ENCODE assay signal across 16 mouse cellular contexts in genomic region chr9:119094462-119095109, GRCm38 (mm10). TPM values are rescaled to one million over a fixed set of nuclear protein-coding genes. Genes with fewer than 3 reads are reported as not detected.
DNase-seq lines count a peak whose midpoint lies in the region; ATAC-seq lines count a peak whose summit lies in the region.
"Had no signal": no experiment of that assay in that cellular context is flagged by ENCODE, and none has a peak within 500 bp of the region (broad histone marks: within the 10 kb centered on the region; RNA-seq: fewer than 3 reads in every experiment).

No protein-coding gene starts in this region.

- H3K27me3 ChIP-seq in heart, embryonic 10.5 days (ENCODE audit: insufficient read depth, poor library complexity, severe bottlenecking), result peaks cover 56% of the 10 kb centered on the region
- H3K27me3 ChIP-seq in heart, embryonic 11.5 days (ENCODE audit: control insufficient read depth, insufficient read depth, low read length), result peaks cover 15% of the 10 kb centered on the region
- H3K27me3 ChIP-seq in neural tube, embryonic 13.5 days, result peaks cover 42% of the 10 kb centered on the region
- peaks cover 33% of the 10 kb centered on the region for H3K27me3 ChIP-seq in hindbrain, embryonic 13.5 days
- no peaks in the 10 kb centered on the region; the same call in 1 of the 2 replicates for H3K27me3 ChIP-seq in stomach, embryonic 16.5 days (ENCODE audit: control insufficient read depth, insufficient read depth, low read length)

- WGBS in heart, embryonic 10.5 days, result 79% methylated on average over 13 of the region's 13 CpGs
- 74% methylated on average over 13 of the region's 13 CpGs for WGBS in heart, embryonic 11.5 days (ENCODE audit: insufficient replicate concordance)
- 68% methylated on average over 13 of the region's 13 CpGs for WGBS in neural tube, embryonic 13.5 days
- 60% methylated on average over 13 of the region's 13 CpGs for WGBS in hindbrain, embryonic 13.5 days
- 66% methylated on average over 13 of the region's 13 CpGs for WGBS in stomach, embryonic 16.5 days

- H3K27ac ChIP-seq in heart, embryonic 10.5 days, result peak overlapping the region; percentile 82
- no peak overlapping the region for H3K27ac ChIP-seq in heart, embryonic 11.5 days (ENCODE audit: low read depth, low read length)
- H3K27ac ChIP-seq in neural tube, embryonic 13.5 days (replicated peaks), result peak overlapping the region; percentile 65; the same call in 1 of the 2 replicates
- 0 out of 2 replicates have a peak overlapping the region, but pooled peaks have one; percentile 71 for H3K27ac ChIP-seq in hindbrain, embryonic 13.5 days
- peak overlapping the region; percentile 85 for H3K27ac ChIP-seq in stomach, embryonic 16.5 days (ENCODE audit: low read length)
- H3K27ac ChIP-seq: midbrain, embryonic 12.5 days had no signal

- DNase-seq in heart, embryonic 10.5 days (ENCODE audit: low spot score), result no peak
- DNase-seq in neural tube, embryonic 10.5 days (ENCODE audit: extremely low spot score, low spot score), result no peak
- DNase-seq in ovary, postnatal 36 days (ENCODE audit: low spot score), result no peak
- DNase-seq in layer of hippocampus, postnatal 10 days (ENCODE audit: low spot score in 2 of 2), result no peak
- DNase-seq: adrenal gland, postnatal 36 days; gastrocnemius, postnatal 14 days; lung, adult 2 months; lung, postnatal 4 days; thymus, postnatal 14 days had no signal

- H3K4me1 ChIP-seq in heart, embryonic 10.5 days, result peaks cover 45% of the 10 kb centered on the region
- peaks cover 22% of the 10 kb centered on the region for H3K4me1 ChIP-seq in heart, embryonic 11.5 days (ENCODE audit: control insufficient read depth, insufficient read depth, low read length)
- peaks cover 52% of the 10 kb centered on the region for H3K4me1 ChIP-seq in neural tube, embryonic 13.5 days (replicated peaks)
- peaks cover 54% of the 10 kb centered on the region for H3K4me1 ChIP-seq in hindbrain, embryonic 13.5 days (replicated peaks)
- peaks cover 19% of the 10 kb centered on the region for H3K4me1 ChIP-seq in stomach, embryonic 16.5 days (ENCODE audit: control insufficient read depth, insufficient read depth, low read length)

- no peak overlapping the region for H3K4me2 ChIP-seq in heart, embryonic 11.5 days
- no peak overlapping the region for H3K4me2 ChIP-seq in neural tube, embryonic 13.5 days
- H3K4me2 ChIP-seq in hindbrain, embryonic 13.5 days, result peak overlapping the region; percentile 81; the same call in 1 of the 2 replicates
- no peak overlapping the region for H3K4me2 ChIP-seq in stomach, embryonic 16.5 days (ENCODE audit: low read depth, low read length)

- H3K9me3 ChIP-seq in heart, embryonic 10.5 days, result no peaks in the 10 kb centered on the region
- H3K9me3 ChIP-seq in heart, embryonic 11.5 days (replicated peaks; ENCODE audit: control insufficient read depth, low read length), result no peaks in the 10 kb centered on the region
- no peaks in the 10 kb centered on the region for H3K9me3 ChIP-seq in neural tube, embryonic 13.5 days
- no peaks in the 10 kb centered on the region for H3K9me3 ChIP-seq in hindbrain, embryonic 13.5 days
- H3K9me3 ChIP-seq in stomach, embryonic 16.5 days (replicated peaks; ENCODE audit: control insufficient read depth, low read length), result no peaks in the 10 kb centered on the region
- H3K9me3 ChIP-seq: midbrain, embryonic 12.5 days had no signal

- no peak overlapping the region for H3K9ac ChIP-seq in heart, embryonic 11.5 days (ENCODE audit: low read depth, low read length)
- 0 out of 2 replicates have a peak overlapping the region, but pooled peaks have one; percentile 83 for H3K9ac ChIP-seq in neural tube, embryonic 13.5 days
- no peak overlapping the region for H3K9ac ChIP-seq in hindbrain, embryonic 13.5 days
- H3K9ac ChIP-seq in stomach, embryonic 16.5 days (ENCODE audit: low read length), result peak overlapping the region; percentile 82; the same call in 1 of the 2 replicates

- no peak overlapping the region for H3K4me3 ChIP-seq in heart, embryonic 10.5 days
- H3K4me3 ChIP-seq in heart, embryonic 11.5 days (ENCODE audit: low read depth, low read length), result no peak overlapping the region
- no peak overlapping the region for H3K4me3 ChIP-seq in neural tube, embryonic 13.5 days
- no peak overlapping the region for H3K4me3 ChIP-seq in hindbrain, embryonic 13.5 days
- no peak overlapping the region for H3K4me3 ChIP-seq in stomach, embryonic 16.5 days (replicated peaks; ENCODE audit: low read length)

- no peaks in the 10 kb centered on the region for H3K36me3 ChIP-seq in heart, embryonic 10.5 days
- no peaks in the 10 kb centered on the region for H3K36me3 ChIP-seq in heart, embryonic 11.5 days (ENCODE audit: control insufficient read depth, insufficient read depth, low read length)
- H3K36me3 ChIP-seq in neural tube, embryonic 13.5 days, result no peaks in the 10 kb centered on the region
- no peaks in the 10 kb centered on the region for H3K36me3 ChIP-seq in hindbrain, embryonic 13.5 days
- no peaks in the 10 kb centered on the region for H3K36me3 ChIP-seq in stomach, embryonic 16.5 days (ENCODE audit: control insufficient read depth, insufficient read depth, low read length)
- H3K36me3 ChIP-seq: midbrain, embryonic 12.5 days had no signal

- ATAC-seq in heart, embryonic 11.5 days (replicated peaks; ENCODE audit: insufficient number of reproducible peaks, low FRiP score, low TSS enrichment), result no peak
- ATAC-seq in neural tube, embryonic 13.5 days (ENCODE audit: low read depth), result no peak
- no peak; the same call in 1 of the 2 replicates for ATAC-seq in hindbrain, embryonic 13.5 days (ENCODE audit: low FRiP score)
- ATAC-seq in stomach, embryonic 16.5 days (ENCODE audit: insufficient read depth, low FRiP score), result peak; percentile 12; the same call in 1 of the 2 replicates
- ATAC-seq: inflammation-experienced regulatory T-cells, adult 6 months had no signal

RNA-seq across cellular contexts. Expression of gene Plcd1, which starts 1.3 kb away (rescaled TPM):
- polyA plus RNA-seq in heart, embryonic 10.5 days (2016; fragmentation: Nextera tagmentation; extraction: Ambion mirVana), result 18.6 and 19.5 TPM in 2 replicates
- 18.0 and 18.2 TPM in 2 replicates for polyA plus RNA-seq in heart, embryonic 11.5 days (2014; fragmentation: Nextera tagmentation; extraction: Ambion mirVana)
- 25.0 and 25.6 TPM in 2 replicates for polyA plus RNA-seq in neural tube, embryonic 13.5 days (2015; fragmentation: Nextera tagmentation; extraction: Ambion mirVana)
- 22.5 and 23.8 TPM in 2 replicates for polyA plus RNA-seq in hindbrain, embryonic 13.5 days (2015; fragmentation: Nextera tagmentation; extraction: Ambion mirVana)
- polyA plus RNA-seq in stomach, embryonic 16.5 days (2015; fragmentation: Nextera tagmentation; extraction: Ambion mirVana), result 75.9 and 92.4 TPM in 2 replicates
- total RNA-seq in layer of hippocampus, postnatal 10 days (2021), result 10 to 100 TPM; 10.8 to 12.1 TPM
- total RNA-seq: MEL had no signal

RNA-seq across cellular contexts. Expression of gene Dlec1, which starts 7.7 kb away (rescaled TPM):
- polyA plus RNA-seq in heart, embryonic 10.5 days (2016; fragmentation: Nextera tagmentation; extraction: Ambion mirVana), result 0.87 and 1.2 TPM in 2 replicates
- 0.31 and 0.56 TPM in 2 replicates for polyA plus RNA-seq in heart, embryonic 11.5 days (2014; fragmentation: Nextera tagmentation; extraction: Ambion mirVana)
- polyA plus RNA-seq in neural tube, embryonic 13.5 days (2015; fragmentation: Nextera tagmentation; extraction: Ambion mirVana), result 0.55 and 1.1 TPM in 2 replicates
- 0.38 and 1.5 TPM in 2 replicates for polyA plus RNA-seq in hindbrain, embryonic 13.5 days (2015; fragmentation: Nextera tagmentation; extraction: Ambion mirVana)
- polyA plus RNA-seq in stomach, embryonic 16.5 days (2015; fragmentation: Nextera tagmentation; extraction: Ambion mirVana), result 0.71 and 0.77 TPM in 2 replicates
- total RNA-seq in layer of hippocampus, postnatal 10 days (2021), result 1 to 10 TPM; 1.8 to 2.7 TPM
- total RNA-seq: MEL had no signal

RNA-seq across cellular contexts. Expression of gene Vill, which starts 42.0 kb away (rescaled TPM):
- 19.1 and 23.1 TPM in 2 replicates for polyA plus RNA-seq in heart, embryonic 10.5 days (2016; fragmentation: Nextera tagmentation; extraction: Ambion mirVana)
- polyA plus RNA-seq in heart, embryonic 11.5 days (2014; fragmentation: Nextera tagmentation; extraction: Ambion mirVana), result 12.3 and 13.5 TPM in 2 replicates
- 6.8 and 6.9 TPM in 2 replicates for polyA plus RNA-seq in neural tube, embryonic 13.5 days (2015; fragmentation: Nextera tagmentation; extraction: Ambion mirVana)
- 4.2 TPM in 2 replicates for polyA plus RNA-seq in hindbrain, embryonic 13.5 days (2015; fragmentation: Nextera tagmentation; extraction: Ambion mirVana)
- polyA plus RNA-seq in stomach, embryonic 16.5 days (2015; fragmentation: Nextera tagmentation; extraction: Ambion mirVana), result 43.0 and 52.7 TPM in 2 replicates
- total RNA-seq in layer of hippocampus, postnatal 10 days (2021), result 1 to 10 TPM in 1 of 2 experiments, under 1 TPM in 1; 0.78 to 1.3 TPM

Comparison
In these comparisons a context has a peak if more than half of its experiments do, and no peak if none do; other contexts are left out.
1. H3K9ac ChIP-seq: peak in neural tube, embryonic 13.5 days (single experiment) and stomach, embryonic 16.5 days (single experiment); none in heart, embryonic 11.5 days (single experiment) and hindbrain, embryonic 13.5 days (single experiment).